Mouse (Mus musculus): ENCODE measurements around the gene Mief2. TPM values are rescaled to one million over a fixed set of nuclear protein-coding genes. Genes with fewer than 3 reads are reported as not detected.

Mief2 gene
- polyA plus RNA-seq, 1 experiment from 2014 or later = 15.6 TPM

GRCm38 (mm10) chr11:60706696-60707480 is 21.3 kb upstream of the Mief2 start:
- H3K36me3 ChIP-seq (replicated peaks) = peaks cover 99% of the 10 kb centered on the region

GRCm38 (mm10) chr11:60707672-60708071 is 20.5 kb upstream of the Mief2 start:
- Histone ChIP-seq H3K4me1 (peaks cover 12% of the 10 kb centered on the region), H3K27ac (replicated peaks) (no peak overlapping the region), H3K36me3 (replicated peaks) (peaks cover 100% of the 10 kb centered on the region), H3K4me3 (no peak overlapping the region), H3K27me3 (replicated peaks; ENCODE audit: low read depth, poor library complexity, severe bottlenecking) (no peaks in the 10 kb centered on the region), H3K9me3 (no peaks in the 10 kb centered on the region)
- DNase-seq (ENCODE audit: low spot score) = no peak
- 81% methylated on average over 3 of the region's 3 CpGs for WGBS

More at GRCm38 (mm10) chr11:60706696-60707480, 21.3 kb upstream of the Mief2 start:
- no peaks in the 10 kb centered on the region for H3K9me3 ChIP-seq
- no peaks in the 10 kb centered on the region for H3K27me3 ChIP-seq (replicated peaks; ENCODE audit: low read depth, poor library complexity, severe bottlenecking)
- DNase-seq (ENCODE audit: low spot score) = no peak
- 87% methylated on average over 14 of the region's 14 CpGs for WGBS
- peaks cover 19% of the 10 kb centered on the region for H3K4me1 ChIP-seq
- no peak overlapping the region for H3K27ac ChIP-seq (replicated peaks)
- H3K4me3 ChIP-seq = no peak overlapping the region

GRCm38 (mm10) chr11:60708631-60709030 is 19.6 kb upstream of the Mief2 start:
- peaks cover 100% of the 10 kb centered on the region for H3K36me3 ChIP-seq (replicated peaks)

GRCm38 (mm10) chr11:60709481-60710465 is 18.4 kb upstream of the Mief2 start:
- no peaks in the 10 kb centered on the region for H3K9me3 ChIP-seq
- no peaks in the 10 kb centered on the region for H3K4me1 ChIP-seq
- no peak overlapping the region for H3K27ac ChIP-seq (replicated peaks)
- H3K36me3 ChIP-seq (replicated peaks) = peaks cover 100% of the 10 kb centered on the region
- no peak overlapping the region for H3K4me3 ChIP-seq
- H3K27me3 ChIP-seq (replicated peaks; ENCODE audit: low read depth, poor library complexity, severe bottlenecking) = no peaks in the 10 kb centered on the region
- 94% methylated on average over 45 of the region's 45 CpGs for WGBS
- DNase-seq (ENCODE audit: low spot score) = no peak

More at GRCm38 (mm10) chr11:60708631-60709030, 19.6 kb upstream of the Mief2 start:
- Histone ChIP-seq H3K27ac (replicated peaks) (no peak overlapping the region), H3K4me1 (peaks cover 3% of the 10 kb centered on the region; the same call in 1 of the 2 replicates), H3K4me3 (no peak overlapping the region), H3K27me3 (replicated peaks; ENCODE audit: low read depth, poor library complexity, severe bottlenecking) (no peaks in the 10 kb centered on the region), H3K9me3 (no peaks in the 10 kb centered on the region)
- DNase-seq (ENCODE audit: low spot score) = no peak
- 89% methylated on average over 10 of the region's 10 CpGs for WGBS

GRCm38 (mm10) chr11:60711218-60711617 is 17.0 kb upstream of the Mief2 start:
- Histone ChIP-seq H3K36me3 (replicated peaks) (peaks cover 100% of the 10 kb centered on the region), H3K4me3 (no peak overlapping the region), H3K27ac (replicated peaks) (no peak overlapping the region), H3K4me1 (no peaks in the 10 kb centered on the region), H3K9me3 (no peaks in the 10 kb centered on the region), H3K27me3 (replicated peaks; ENCODE audit: low read depth, poor library complexity, severe bottlenecking) (no peaks in the 10 kb centered on the region)
- 94% methylated on average over 17 of the region's 17 CpGs for WGBS
- no peak for DNase-seq (ENCODE audit: low spot score)

- H3K27me3 ChIP-seq (replicated peaks; ENCODE audit: low read depth, poor library complexity, severe bottlenecking) = no peaks in the 10 kb centered on the region
- WGBS = 93% methylated on average over 18 of the region's 18 CpGs
- H3K4me3 ChIP-seq = no peak overlapping the region
- peaks cover 100% of the 10 kb centered on the region for H3K36me3 ChIP-seq (replicated peaks)
- DNase-seq (ENCODE audit: low spot score) = no peak
- no peaks in the 10 kb centered on the region for H3K4me1 ChIP-seq
- no peak overlapping the region for H3K27ac ChIP-seq (replicated peaks)
- no peaks in the 10 kb centered on the region for H3K9me3 ChIP-seq
Observed at GRCm38 (mm10) chr11:60712040-60712439, 16.2 kb upstream of the Mief2 start.

GRCm38 (mm10) chr11:60712639-60713255 is 15.5 kb upstream of the Mief2 start:
- Histone ChIP-seq H3K27ac (replicated peaks) (no peak overlapping the region), H3K9me3 (no peaks in the 10 kb centered on the region), H3K36me3 (replicated peaks) (peaks cover 100% of the 10 kb centered on the region), H3K4me1 (no peaks in the 10 kb centered on the region), H3K27me3 (replicated peaks; ENCODE audit: low read depth, poor library complexity, severe bottlenecking) (no peaks in the 10 kb centered on the region), H3K4me3 (no peak overlapping the region)
- DNase-seq (ENCODE audit: low spot score) = no peak
- WGBS = 93% methylated on average over 13 of the region's 13 CpGs

- Histone ChIP-seq H3K4me3 (no peak overlapping the region), H3K9me3 (no peaks in the 10 kb centered on the region), H3K27ac (replicated peaks) (no peak overlapping the region), H3K4me1 (no peaks in the 10 kb centered on the region), H3K36me3 (replicated peaks) (peaks cover 100% of the 10 kb centered on the region), H3K27me3 (replicated peaks; ENCODE audit: low read depth, poor library complexity, severe bottlenecking) (no peaks in the 10 kb centered on the region)
- 88% methylated on average over 5 of the region's 5 CpGs for WGBS
- DNase-seq (ENCODE audit: low spot score) = no peak
Observed at GRCm38 (mm10) chr11:60715833-60716232, 12.4 kb upstream of the Mief2 start.

GRCm38 (mm10) chr11:60719263-60719662 is 8.9 kb upstream of the Mief2 start:
- Histone ChIP-seq H3K4me3 (no peak overlapping the region), H3K27me3 (replicated peaks; ENCODE audit: low read depth, poor library complexity, severe bottlenecking) (no peaks in the 10 kb centered on the region), H3K4me1 (no peaks in the 10 kb centered on the region), H3K9me3 (no peaks in the 10 kb centered on the region), H3K27ac (replicated peaks) (no peak overlapping the region), H3K36me3 (replicated peaks) (peaks cover 100% of the 10 kb centered on the region)
- DNase-seq (ENCODE audit: low spot score) = no peak
- 88% methylated on average over 5 of the region's 5 CpGs for WGBS

- H3K36me3 ChIP-seq (replicated peaks) = peaks cover 55% of the 10 kb centered on the region
- no peaks in the 10 kb centered on the region for H3K27me3 ChIP-seq (replicated peaks; ENCODE audit: low read depth, poor library complexity, severe bottlenecking)
- H3K9me3 ChIP-seq = no peaks in the 10 kb centered on the region
- peak within 1 kb of the TSS; percentile 91 for H3K4me3 ChIP-seq
- DNase-seq (ENCODE audit: low spot score) = peak; percentile 89
- peaks cover 35% of the 10 kb centered on the region for H3K4me1 ChIP-seq
- under 1% methylated on average over 69 of the region's 71 CpGs for WGBS
- peak within 1 kb of the TSS; percentile 91 for H3K27ac ChIP-seq (replicated peaks)
Observed at GRCm38 (mm10) chr11:60726601-60727391, 1.4 kb upstream of the Mief2 start, which contains the start of gene Flii. Flii (minus strand) TSS chr11:60727263.

- DNase-seq (ENCODE audit: low spot score) = peak; percentile 47
- peaks cover 54% of the 10 kb centered on the region for H3K36me3 ChIP-seq (replicated peaks)
Observed at GRCm38 (mm10) chr11:60727392-60728140, 632 bp upstream of the Mief2 start.

More at GRCm38 (mm10) chr11:60727392-60728140, 632 bp upstream of the Mief2 start:
- Histone ChIP-seq H3K9me3 (no peaks in the 10 kb centered on the region), H3K27ac (replicated peaks) (peak overlapping the region; percentile 91), H3K27me3 (replicated peaks; ENCODE audit: low read depth, poor library complexity, severe bottlenecking) (no peaks in the 10 kb centered on the region), H3K4me1 (peaks cover 35% of the 10 kb centered on the region), H3K4me3 (peak overlapping the region; percentile 91)
- WGBS = 8% methylated on average over 12 of the region's 12 CpGs

All from embryonic facial prominence, embryonic 10.5 days (tissue).